Mouse (Mus musculus) embryonic fibroblast, embryonic 13.5 days (primary cell): ENCODE results near the gene E4f1.

Source experiments
- CTCF ChIP-seq: IDR thresholded peaks from 2 replicates; pipeline ENCODE4 v1.5.1; 2011; ENCODE audit warnings: mild to moderate bottlenecking, control low read depth, low read length, moderate library complexity, borderline replicate concordance; ENCODE audit not compliant: insufficient read depth
- POLR2A ChIP-seq: IDR thresholded peaks from 2 replicates; pipeline ENCODE4 v1.6.1; 2011; ENCODE audit warnings: low read depth, mild to moderate bottlenecking, control low read depth, low read length, moderate library complexity

GRCm38 (mm10) chr17:24413557-24414211 lies 56.4 kb downstream of the E4f1 start:
- TF ChIP-seq CTCF: no peak
- no peak for TF ChIP-seq POLR2A
